Mouse (Mus musculus): ENCODE results near the gene Siglech. TPM values are rescaled to one million over a fixed set of nuclear protein-coding genes. Genes with fewer than 3 reads are reported as not detected.
"Not testable (repeated sequence)": the region's sequence is repeated elsewhere in the genome, so short reads cannot be mapped to it uniquely, and the experiment has no call there.

Gene Siglech
- polyA plus RNA-seq, 1 experiment = 1.5 TPM

DNA sequence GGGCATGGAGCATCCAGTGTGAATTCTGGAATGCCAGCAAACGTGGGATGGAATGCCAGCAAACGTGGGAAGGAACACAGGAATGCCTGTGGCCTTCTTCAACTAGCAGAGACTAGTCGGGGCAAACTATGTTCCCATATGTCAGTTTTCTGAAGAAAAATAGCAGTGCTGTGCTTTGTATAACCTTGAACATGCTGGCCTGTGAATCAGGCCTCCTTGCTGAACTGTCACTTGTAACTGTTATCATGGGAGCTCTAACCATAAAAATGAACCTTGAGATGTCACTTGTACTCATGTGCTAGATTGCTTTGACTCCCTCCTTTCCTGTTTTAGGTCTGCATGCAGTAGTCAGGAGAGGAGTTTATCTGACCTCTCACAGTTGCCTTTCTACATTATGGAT is 17.1 kb upstream of the Siglech start:
- 67% methylated on average over 3 of the region's 3 CpGs for WGBS
- TF ChIP-seq CTCF (IDR thresholded peaks at IDR 0.05; ENCODE audit: extremely low read depth, insufficient read length, insufficient replicate concordance, low read depth, low read length) = no peak
- TF ChIP-seq POLR2A (IDR thresholded peaks at IDR 0.05; ENCODE audit: low read depth, low read length) = no peak
- Histone ChIP-seq H3K27me3 (ENCODE audit: control insufficient read depth, insufficient read depth, low read length) (no peaks in the 10 kb centered on the region), H3K27ac (ENCODE audit: insufficient read depth, low read depth, low read length) (no peak overlapping the region), H3K4me3 (ENCODE audit: low read depth, low read length) (no peak overlapping the region), H3K36me3 (ENCODE audit: control insufficient read depth, insufficient read depth, low read length) (no peaks in the 10 kb centered on the region), H3K4me1 (ENCODE audit: control insufficient read depth, insufficient read depth, insufficient read length, low read length) (no peaks in the 10 kb centered on the region)

DNA sequence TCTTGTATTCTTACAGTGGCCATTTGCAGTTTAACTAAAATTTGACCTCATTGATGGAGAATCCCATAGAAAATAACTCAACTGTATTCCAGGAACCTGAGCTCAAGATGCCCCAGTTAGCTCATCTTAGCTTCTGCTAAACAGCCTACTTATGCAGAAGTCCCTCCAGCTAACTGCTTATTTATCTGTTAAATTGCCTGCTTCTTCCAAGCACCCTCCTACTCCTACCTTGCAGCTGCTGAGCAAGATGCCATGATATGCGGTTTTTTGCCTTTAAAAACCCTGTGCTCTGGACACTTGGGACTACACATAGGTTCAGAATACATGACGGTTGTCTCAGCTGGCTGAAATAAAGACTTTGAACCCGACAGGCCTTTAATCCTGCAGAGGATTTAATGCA is 8.6 kb upstream of the Siglech start:
- H3K27me3 ChIP-seq (ENCODE audit: control insufficient read depth, insufficient read depth, low read length) = no peaks in the 10 kb centered on the region
- no peaks in the 10 kb centered on the region for H3K36me3 ChIP-seq (ENCODE audit: control insufficient read depth, insufficient read depth, low read length)
- TF ChIP-seq POLR2A (IDR thresholded peaks at IDR 0.05; ENCODE audit: low read depth, low read length) = no peak
- TF ChIP-seq CTCF (IDR thresholded peaks at IDR 0.05; ENCODE audit: extremely low read depth, insufficient read length, insufficient replicate concordance, low read depth, low read length) = no peak
- H3K27ac ChIP-seq (ENCODE audit: insufficient read depth, low read depth, low read length) = no peak overlapping the region
- 64% methylated on average over 3 of the region's 3 CpGs for WGBS
- H3K4me1 ChIP-seq (ENCODE audit: control insufficient read depth, insufficient read depth, insufficient read length, low read length) = no peaks in the 10 kb centered on the region
- no peak overlapping the region for H3K4me3 ChIP-seq (ENCODE audit: low read depth, low read length)

DNA sequence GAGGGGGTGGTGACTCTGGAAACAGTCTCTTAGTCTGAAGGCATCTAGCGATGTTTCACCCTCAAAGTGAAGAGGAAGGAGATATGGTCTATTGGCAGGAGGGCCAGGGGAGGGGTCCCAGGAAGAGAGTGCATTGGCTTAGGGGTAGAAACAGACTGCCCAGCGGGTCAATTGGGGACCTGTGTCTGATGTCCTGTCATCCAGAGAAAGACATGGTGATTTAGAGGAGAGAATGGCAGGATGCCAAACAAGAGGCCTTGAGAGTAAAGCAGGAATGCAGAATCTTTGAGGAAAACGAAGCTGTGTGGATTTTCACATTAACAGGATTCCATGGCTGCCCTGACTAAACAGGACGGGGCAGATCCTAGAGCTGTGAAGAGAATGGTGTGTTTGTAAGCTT is 12.0 kb downstream of the Siglech start:
- no peaks in the 10 kb centered on the region for H3K4me1 ChIP-seq (ENCODE audit: control insufficient read depth, insufficient read depth, insufficient read length, low read length)
- H3K27ac ChIP-seq (ENCODE audit: insufficient read depth, low read depth, low read length) = no peak overlapping the region
- TF ChIP-seq POLR2A (IDR thresholded peaks at IDR 0.05; ENCODE audit: low read depth, low read length) (no peak), CTCF (IDR thresholded peaks at IDR 0.05; ENCODE audit: extremely low read depth, insufficient read length, insufficient replicate concordance, low read depth, low read length) (no peak)
- H3K36me3 ChIP-seq (ENCODE audit: control insufficient read depth, insufficient read depth, low read length) = no peaks in the 10 kb centered on the region
- H3K27me3 ChIP-seq (ENCODE audit: control insufficient read depth, insufficient read depth, low read length) = no peaks in the 10 kb centered on the region
- 49% methylated on average over 4 of the region's 4 CpGs for WGBS
- H3K4me3 ChIP-seq (ENCODE audit: low read depth, low read length) = no peak overlapping the region

DNA sequence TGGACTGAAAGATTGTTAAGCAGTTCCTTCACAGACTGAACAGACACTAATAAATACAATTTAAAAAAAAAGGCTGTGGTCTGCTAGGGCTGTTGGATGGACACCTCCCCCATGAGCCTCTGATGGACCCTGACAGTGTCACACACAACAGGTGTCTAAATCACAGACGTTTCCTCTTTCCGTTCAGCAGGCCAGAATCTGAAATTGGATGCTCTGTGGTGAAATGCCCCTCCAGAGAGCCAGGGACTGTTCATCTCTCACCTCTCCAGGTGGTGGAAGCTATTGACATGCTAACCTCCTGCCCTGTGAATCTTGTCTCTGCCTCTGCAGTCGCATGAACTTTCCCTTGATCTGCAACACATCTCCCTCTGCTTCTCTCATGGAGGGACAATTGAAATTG is 14.5 kb downstream of the Siglech start:
- Histone ChIP-seq H3K27me3 (ENCODE audit: control insufficient read depth, insufficient read depth, low read length) (no peaks in the 10 kb centered on the region), H3K4me1 (ENCODE audit: control insufficient read depth, insufficient read depth, insufficient read length, low read length) (no peaks in the 10 kb centered on the region), H3K36me3 (ENCODE audit: control insufficient read depth, insufficient read depth, low read length) (no peaks in the 10 kb centered on the region), H3K4me3 (ENCODE audit: low read depth, low read length) (no peak overlapping the region), H3K27ac (ENCODE audit: insufficient read depth, low read depth, low read length) (no peak overlapping the region)
- WGBS = 68% methylated on average over 3 of the region's 3 CpGs
- no peak for TF ChIP-seq CTCF (IDR thresholded peaks at IDR 0.05; ENCODE audit: extremely low read depth, insufficient read length, insufficient replicate concordance, low read depth, low read length)
- no peak for TF ChIP-seq POLR2A (IDR thresholded peaks at IDR 0.05; ENCODE audit: low read depth, low read length)

DNA sequence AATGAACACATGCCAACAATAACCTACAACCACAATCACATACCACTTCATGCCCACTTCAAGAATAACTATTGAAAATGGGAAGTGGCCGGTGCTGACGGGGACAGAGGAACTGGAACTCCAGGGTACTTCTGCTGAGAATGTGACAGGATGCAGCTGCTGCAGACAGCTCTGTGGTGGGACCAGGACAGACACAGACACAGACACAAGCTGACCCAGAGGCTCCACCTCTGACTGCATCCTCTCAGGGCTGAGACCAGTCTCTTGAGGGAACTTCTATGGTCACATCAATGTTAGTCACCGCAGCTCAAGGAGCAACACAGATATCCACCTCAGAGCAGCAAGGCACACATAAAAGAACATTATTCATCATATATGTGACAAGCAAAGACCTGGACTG is 16.6 kb downstream of the Siglech start:
- Histone ChIP-seq H3K27me3 (ENCODE audit: control insufficient read depth, insufficient read depth, low read length) (no peaks in the 10 kb centered on the region), H3K4me1 (ENCODE audit: control insufficient read depth, insufficient read depth, insufficient read length, low read length) (no peaks in the 10 kb centered on the region), H3K36me3 (ENCODE audit: control insufficient read depth, insufficient read depth, low read length) (no peaks in the 10 kb centered on the region), H3K4me3 (ENCODE audit: low read depth, low read length) (no peak overlapping the region), H3K27ac (ENCODE audit: insufficient read depth, low read depth, low read length) (no peak overlapping the region)
- TF ChIP-seq POLR2A (IDR thresholded peaks at IDR 0.05; ENCODE audit: low read depth, low read length) (no peak), CTCF (IDR thresholded peaks at IDR 0.05; ENCODE audit: extremely low read depth, insufficient read length, insufficient replicate concordance, low read depth, low read length) (no peak)
- 58% methylated on average over 3 of the region's 3 CpGs for WGBS

DNA sequence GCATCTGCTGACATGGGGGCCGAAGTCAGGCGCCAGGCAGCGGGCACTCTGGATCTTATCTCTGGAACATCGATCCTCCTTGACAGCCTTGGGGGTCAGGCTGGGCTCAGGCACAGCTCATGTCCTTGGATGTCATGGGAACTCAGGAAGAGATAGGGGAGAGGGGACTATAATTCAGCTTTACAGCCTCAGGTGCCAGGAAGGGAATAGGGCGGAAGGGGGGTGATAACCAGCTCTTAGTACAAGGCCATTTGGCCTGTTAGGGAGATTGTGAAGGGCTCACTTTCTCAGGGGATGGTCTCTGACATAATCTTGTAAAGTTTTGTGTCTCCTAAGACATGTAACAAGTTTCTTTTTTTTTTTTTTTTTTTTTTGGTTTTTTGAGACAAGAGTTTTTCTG is 22.6 kb downstream of the Siglech start:
- H3K27me3 ChIP-seq (ENCODE audit: control insufficient read depth, insufficient read depth, low read length); H3K4me1 ChIP-seq (ENCODE audit: control insufficient read depth, insufficient read depth, insufficient read length, low read length); H3K27ac ChIP-seq (ENCODE audit: insufficient read depth, low read depth, low read length); H3K36me3 ChIP-seq (ENCODE audit: control insufficient read depth, insufficient read depth, low read length); H3K4me3 ChIP-seq (ENCODE audit: low read depth, low read length): not testable (repeated sequence)
- 48% methylated on average over 5 of the region's 5 CpGs for WGBS

DNA sequence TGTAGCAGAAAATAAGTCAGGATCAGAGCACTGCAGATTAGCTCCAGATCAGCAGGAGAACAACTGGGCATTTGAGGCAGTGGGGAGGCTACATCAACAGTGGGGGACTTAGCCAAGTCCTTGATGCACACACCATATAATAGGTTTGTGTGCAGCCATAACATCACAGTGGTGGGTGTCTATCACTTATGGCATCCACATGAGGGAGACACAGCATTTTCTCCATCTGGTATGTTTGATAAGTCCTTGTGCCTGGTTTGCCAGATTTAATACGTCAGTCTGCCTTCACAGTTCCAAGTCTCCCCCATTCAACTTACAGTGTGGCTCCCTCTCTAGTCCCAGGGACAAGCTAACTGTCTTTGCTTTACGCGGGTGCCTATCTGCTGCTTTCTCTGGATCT is 24.3 kb downstream of the Siglech start:
- TF ChIP-seq CTCF (IDR thresholded peaks at IDR 0.05; ENCODE audit: extremely low read depth, insufficient read length, insufficient replicate concordance, low read depth, low read length) (no peak), POLR2A (IDR thresholded peaks at IDR 0.05; ENCODE audit: low read depth, low read length) (no peak)
- 89% methylated on average over 3 of the region's 3 CpGs for WGBS
- H3K36me3 ChIP-seq (ENCODE audit: control insufficient read depth, insufficient read depth, low read length) = peaks cover 9% of the 10 kb centered on the region
- peaks cover 2% of the 10 kb centered on the region; the same call in 1 of the 2 replicates for H3K4me1 ChIP-seq (ENCODE audit: control insufficient read depth, insufficient read depth, insufficient read length, low read length)
- no peaks in the 10 kb centered on the region for H3K27me3 ChIP-seq (ENCODE audit: control insufficient read depth, insufficient read depth, low read length)
- H3K27ac ChIP-seq (ENCODE audit: insufficient read depth, low read depth, low read length) = no peak overlapping the region
- H3K4me3 ChIP-seq (ENCODE audit: low read depth, low read length) = no peak overlapping the region
